Mouse (Mus musculus): ENCODE data around the gene Sh3bp5. TPM values are rescaled to one million over a fixed set of nuclear protein-coding genes. Genes with fewer than 3 reads are reported as not detected.

The Sh3bp5 gene
- polyA plus RNA-seq, 1 experiment from 2014 or later: 20.6 TPM

- Histone ChIP-seq H3K9ac (no peak overlapping the region), H3K4me3 (replicated peaks) (no peak overlapping the region), H3K27ac (no peak overlapping the region), H3K36me3 (no peaks in the 10 kb centered on the region), H3K9me3 (no peaks in the 10 kb centered on the region), H3K27me3 (replicated peaks) (no peaks in the 10 kb centered on the region), H3K4me1 (replicated peaks) (peaks cover 11% of the 10 kb centered on the region), H3K4me2 (replicated peaks) (no peak overlapping the region)
- no peak for ATAC-seq
- 89% methylated on average over 4 of the region's 4 CpGs for WGBS
These were observed 31.2 kb downstream of the Sh3bp5 start for GRCm38 (mm10) chr14:31404663-31405062.

GRCm38 (mm10) chr14:31403995-31404394, 31.9 kb downstream of the Sh3bp5 start:
- Histone ChIP-seq H3K9me3 (no peaks in the 10 kb centered on the region), H3K27me3 (replicated peaks) (no peaks in the 10 kb centered on the region), H3K4me2 (replicated peaks) (0 out of 2 replicates have a peak overlapping the region, but pooled peaks have one; percentile 5), H3K4me1 (replicated peaks) (peaks cover 11% of the 10 kb centered on the region), H3K27ac (no peak overlapping the region), H3K9ac (no peak overlapping the region), H3K4me3 (replicated peaks) (no peak overlapping the region), H3K36me3 (no peaks in the 10 kb centered on the region)
- ATAC-seq: peak; percentile 89
- 46% methylated on average over 8 of the region's 8 CpGs for WGBS

- no peaks in the 10 kb centered on the region for H3K27me3 ChIP-seq (replicated peaks)
- WGBS: 70% methylated on average over 9 of the region's 9 CpGs
- no peak overlapping the region for H3K4me3 ChIP-seq (replicated peaks)
- H3K4me1 ChIP-seq (replicated peaks): peaks cover 11% of the 10 kb centered on the region
- H3K27ac ChIP-seq: no peak overlapping the region
- 0 out of 2 replicates have a peak overlapping the region, but pooled peaks have one; percentile 5 for H3K4me2 ChIP-seq (replicated peaks)
- ATAC-seq: peak; percentile 5; the same call in 1 of the 2 replicates
- H3K9ac ChIP-seq: no peak overlapping the region
- no peaks in the 10 kb centered on the region for H3K9me3 ChIP-seq
- H3K36me3 ChIP-seq: no peaks in the 10 kb centered on the region
These were observed 32.3 kb downstream of the Sh3bp5 start for GRCm38 (mm10) chr14:31403556-31403955.

GRCm38 (mm10) chr14:31402693-31403092, 33.2 kb downstream of the Sh3bp5 start:
- WGBS: 78% methylated on average over 5 of the region's 5 CpGs

GRCm38 (mm10) chr14:31401918-31402427, 33.9 kb downstream of the Sh3bp5 start:
- H3K9me3 ChIP-seq: no peaks in the 10 kb centered on the region
- H3K36me3 ChIP-seq: no peaks in the 10 kb centered on the region
- no peaks in the 10 kb centered on the region for H3K27me3 ChIP-seq (replicated peaks)
- H3K4me2 ChIP-seq (replicated peaks): no peak overlapping the region
- WGBS: 72% methylated on average over 6 of the region's 6 CpGs
- H3K27ac ChIP-seq: no peak overlapping the region
- no peak overlapping the region for H3K4me3 ChIP-seq (replicated peaks)
- ATAC-seq: no peak
- H3K4me1 ChIP-seq (replicated peaks): peaks cover 11% of the 10 kb centered on the region
- H3K9ac ChIP-seq: no peak overlapping the region

More at GRCm38 (mm10) chr14:31402693-31403092, 33.2 kb downstream of the Sh3bp5 start:
- Histone ChIP-seq H3K9ac (no peak overlapping the region), H3K4me3 (replicated peaks) (no peak overlapping the region), H3K4me2 (replicated peaks) (no peak overlapping the region), H3K9me3 (no peaks in the 10 kb centered on the region), H3K36me3 (no peaks in the 10 kb centered on the region), H3K27ac (no peak overlapping the region), H3K27me3 (replicated peaks) (no peaks in the 10 kb centered on the region), H3K4me1 (replicated peaks) (peaks cover 11% of the 10 kb centered on the region)
- ATAC-seq: no peak

GRCm38 (mm10) chr14:31400896-31401295, 35.0 kb downstream of the Sh3bp5 start:
- Histone ChIP-seq H3K4me1 (replicated peaks) (peaks cover 11% of the 10 kb centered on the region), H3K36me3 (no peaks in the 10 kb centered on the region), H3K4me2 (replicated peaks) (no peak overlapping the region), H3K27me3 (replicated peaks) (no peaks in the 10 kb centered on the region), H3K9me3 (no peaks in the 10 kb centered on the region), H3K9ac (no peak overlapping the region), H3K4me3 (replicated peaks) (no peak overlapping the region), H3K27ac (no peak overlapping the region)
- ATAC-seq: no peak
- 58% methylated on average over 11 of the region's 11 CpGs for WGBS

GRCm38 (mm10) chr14:31400246-31400645, 35.6 kb downstream of the Sh3bp5 start:
- Histone ChIP-seq H3K27me3 (replicated peaks) (no peaks in the 10 kb centered on the region), H3K4me3 (replicated peaks) (no peak overlapping the region), H3K9ac (no peak overlapping the region), H3K9me3 (no peaks in the 10 kb centered on the region), H3K4me2 (replicated peaks) (no peak overlapping the region), H3K27ac (no peak overlapping the region), H3K36me3 (no peaks in the 10 kb centered on the region), H3K4me1 (replicated peaks) (peaks cover 11% of the 10 kb centered on the region)
- no peak for ATAC-seq
- 85% methylated on average over 7 of the region's 7 CpGs for WGBS

GRCm38 (mm10) chr14:31399271-31399670, 36.6 kb downstream of the Sh3bp5 start:
- no peaks in the 10 kb centered on the region for H3K27me3 ChIP-seq (replicated peaks)
- no peak overlapping the region for H3K27ac ChIP-seq
- no peak overlapping the region for H3K9ac ChIP-seq
- peaks cover 9% of the 10 kb centered on the region for H3K4me1 ChIP-seq (replicated peaks)
- no peak overlapping the region for H3K4me3 ChIP-seq (replicated peaks)
- 90% methylated on average over 3 of the region's 3 CpGs for WGBS
- H3K36me3 ChIP-seq: no peaks in the 10 kb centered on the region
- no peak overlapping the region for H3K4me2 ChIP-seq (replicated peaks)
- no peaks in the 10 kb centered on the region for H3K9me3 ChIP-seq
- ATAC-seq: no peak

- no peak for ATAC-seq
- Histone ChIP-seq H3K27ac (no peak overlapping the region), H3K27me3 (replicated peaks) (no peaks in the 10 kb centered on the region), H3K9me3 (no peaks in the 10 kb centered on the region), H3K36me3 (no peaks in the 10 kb centered on the region), H3K4me2 (replicated peaks) (no peak overlapping the region), H3K4me3 (replicated peaks) (no peak overlapping the region), H3K9ac (no peak overlapping the region), H3K4me1 (replicated peaks) (peaks cover 12% of the 10 kb centered on the region)
- WGBS: 89% methylated on average over 11 of the region's 11 CpGs
These were observed 37.1 kb downstream of the Sh3bp5 start for GRCm38 (mm10) chr14:31398819-31399218.

GRCm38 (mm10) chr14:31397791-31398595, 37.9 kb downstream of the Sh3bp5 start:
- H3K27me3 ChIP-seq (replicated peaks): no peaks in the 10 kb centered on the region
- no peaks in the 10 kb centered on the region for H3K9me3 ChIP-seq
- no peak overlapping the region for H3K27ac ChIP-seq
- no peak overlapping the region for H3K4me2 ChIP-seq (replicated peaks)
- no peak overlapping the region for H3K4me3 ChIP-seq (replicated peaks)
- ATAC-seq: no peak
- no peaks in the 10 kb centered on the region for H3K36me3 ChIP-seq
- peaks cover 9% of the 10 kb centered on the region; the same call in 1 of the 2 replicates for H3K4me1 ChIP-seq (replicated peaks)
- WGBS: 81% methylated on average over 9 of the region's 9 CpGs
- no peak overlapping the region for H3K9ac ChIP-seq

GRCm38 (mm10) chr14:31397353-31397752, 38.5 kb downstream of the Sh3bp5 start:
- Histone ChIP-seq H3K27ac (no peak overlapping the region), H3K4me2 (replicated peaks) (no peak overlapping the region), H3K4me1 (replicated peaks) (peaks cover 9% of the 10 kb centered on the region; the same call in 1 of the 2 replicates), H3K9me3 (no peaks in the 10 kb centered on the region), H3K4me3 (replicated peaks) (no peak overlapping the region), H3K36me3 (no peaks in the 10 kb centered on the region), H3K9ac (no peak overlapping the region), H3K27me3 (replicated peaks) (no peaks in the 10 kb centered on the region)
- ATAC-seq: no peak
- WGBS: 85% methylated on average over 12 of the region's 12 CpGs

- no peaks in the 10 kb centered on the region for H3K27me3 ChIP-seq (replicated peaks)
- WGBS: 90% methylated on average over 2 of the region's 2 CpGs
These were observed 39.5 kb downstream of the Sh3bp5 start for GRCm38 (mm10) chr14:31396428-31396827.

More at GRCm38 (mm10) chr14:31396428-31396827, 39.5 kb downstream of the Sh3bp5 start:
- no peak for ATAC-seq
- Histone ChIP-seq H3K36me3 (no peaks in the 10 kb centered on the region), H3K9ac (no peak overlapping the region), H3K9me3 (no peaks in the 10 kb centered on the region), H3K27ac (no peak overlapping the region), H3K4me2 (replicated peaks) (no peak overlapping the region), H3K4me1 (replicated peaks) (peaks cover 9% of the 10 kb centered on the region; the same call in 1 of the 2 replicates), H3K4me3 (replicated peaks) (no peak overlapping the region)

All from intestine, embryonic 15.5 days (tissue).